Mouse (Mus musculus): ENCODE results near the gene Tctex1d4. TPM values are rescaled to one million over a fixed set of nuclear protein-coding genes. Genes with fewer than 3 reads are reported as not detected.
A peak's percentile ranks its signal among the peaks of the same experiment; 100 is the strongest.

Gene Tctex1d4
- 0.31 and 0.62 TPM in 2 replicates for total RNA-seq (2012; rRNA removed)
- 1 to 10 TPM in 1 of 2 experiments, not detected in 1; 1.3 TPM for polyA plus RNA-seq (2012; ENCODE audit: insufficient read depth in 1 of 2, insufficient read length in 2 of 2, low read depth in 1 of 2, low replicate concordance in 2 of 2, missing spikeins in 1 of 2)

DNA sequence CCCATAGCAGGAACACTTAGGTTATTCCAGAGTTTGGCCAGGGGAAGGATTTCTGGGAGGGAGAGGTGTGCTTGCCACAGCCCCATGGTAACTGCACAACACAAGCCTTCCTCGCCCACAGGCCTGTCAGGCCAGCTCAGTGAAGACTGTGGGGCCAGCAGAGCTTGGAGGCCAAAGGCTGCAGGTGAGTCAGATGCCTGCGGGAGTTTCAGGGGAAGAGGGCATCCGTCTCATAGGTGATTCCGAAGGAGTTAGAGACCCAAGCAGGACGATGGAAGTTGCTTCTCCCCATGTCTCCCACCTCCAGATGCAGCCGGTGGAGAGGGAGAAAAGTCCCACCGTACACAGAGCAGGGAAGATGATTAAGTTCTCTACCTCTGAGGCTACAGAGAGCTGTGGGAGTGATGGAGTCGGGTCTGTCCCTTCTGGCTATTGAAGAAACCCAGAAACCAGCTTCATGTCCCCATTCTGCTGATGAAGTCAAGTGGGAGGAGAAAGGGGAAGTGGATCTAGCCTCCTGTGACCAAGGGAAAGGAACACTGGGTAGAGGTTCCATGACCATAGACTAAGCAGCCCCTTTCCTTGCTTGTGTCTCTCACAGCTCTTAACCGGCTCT, at the start of gene Tctex1d4:
Gene Tctex1d4 (plus strand): TSS at position 120 of the 616 bp plus-strand sequence.
- peak; percentile 68 for DNase-seq (ENCODE audit: low read depth, low spot score)
- H3K4me1 ChIP-seq (ENCODE audit: control insufficient read depth in 1 of 2, insufficient read depth in 2 of 2, low read length in 2 of 2): peaks cover 5 to 30% of the 10 kb centered on the region in 2 experiments

DNA sequence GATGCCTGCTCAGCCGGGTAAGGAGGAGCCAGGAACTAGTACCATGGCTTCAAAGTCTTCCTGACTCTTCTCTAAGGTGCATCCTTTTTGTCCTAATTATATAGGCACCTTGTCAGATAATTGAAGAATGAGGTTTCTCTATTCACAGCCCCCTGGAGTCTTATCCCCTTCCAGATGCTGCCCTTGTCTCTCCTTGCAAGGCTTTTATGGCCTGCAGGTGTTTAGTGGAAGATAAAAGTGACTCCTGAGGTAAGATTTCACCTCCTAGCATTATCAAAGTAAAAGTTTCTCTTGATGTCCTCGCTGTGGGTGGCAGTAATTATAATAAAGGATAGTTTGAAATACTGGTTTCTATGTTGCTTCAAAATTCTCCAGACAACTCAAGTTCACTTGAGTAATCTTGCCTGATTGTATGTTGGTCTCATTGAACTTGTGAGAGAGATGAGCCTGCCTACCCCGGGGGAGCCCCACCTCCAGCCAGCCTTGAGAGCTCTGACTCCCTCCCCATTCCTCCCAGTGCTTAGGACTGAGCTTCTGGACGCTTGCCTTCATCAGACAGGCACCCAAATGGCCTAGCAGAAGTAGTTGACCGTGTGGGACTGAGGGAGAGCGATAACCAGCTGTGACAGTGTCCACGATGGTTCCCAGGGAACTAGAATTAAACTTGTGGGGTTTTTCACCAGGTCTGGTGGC, 38.5 kb upstream of the Tctex1d4 start:
- Histone ChIP-seq H3K9me3 (replicated peaks; ENCODE audit: insufficient read depth, low read length) (no peaks in the 10 kb centered on the region), H3K4me3 (ENCODE audit: control insufficient read depth in 1 of 2, insufficient read depth in 1 of 2, low read depth in 2 of 2, low read length in 2 of 2) (no peak overlapping the region), H3K27me3 (ENCODE audit: control insufficient read depth in 1 of 2, insufficient read depth in 2 of 2, low read length in 2 of 2) (no peaks in the 10 kb centered on the region; a peak in 1 of 4 replicates), H3K27ac (ENCODE audit: control insufficient read depth, low read depth, low read length) (no peak overlapping the region), H3K9ac (ENCODE audit: control insufficient read depth, low read depth, low read length, poor library complexity, severe bottlenecking) (no peak overlapping the region), H3K4me1 (ENCODE audit: control insufficient read depth in 1 of 2, insufficient read depth in 2 of 2, low read length in 2 of 2) (peaks cover 0 to 9% of the 10 kb centered on the region in 2 experiments; a peak in 2 of 4 replicates), H3K36me3 (ENCODE audit: control insufficient read depth in 1 of 2, insufficient read depth in 2 of 2, low read length in 2 of 2) (peaks cover 1 to 10% of the 10 kb centered on the region in 2 experiments), H3K79me2 (ENCODE audit: control insufficient read depth, insufficient read depth, low read length, poor library complexity) (no peaks in the 10 kb centered on the region)
- TF ChIP-seq EP300 (IDR thresholded peaks at IDR 0.05; ENCODE audit: low read depth in 1 of 2, low read length in 2 of 2) (peak; percentile 19 to 67; a peak in 3 of 4 replicates), TAL1 (IDR thresholded peaks at IDR 0.05; ENCODE audit: low read length) (peak; percentile 61), TCF12 (IDR thresholded peaks at IDR 0.05; ENCODE audit: low read depth, low read length) (peak; percentile 31; the same call in 1 of the 2 replicates), GATA1 (IDR thresholded peaks at IDR 0.05; ENCODE audit: low read depth, low read length) (peak; percentile 31; the same call in 1 of the 2 replicates), USF1 (IDR thresholded peaks at IDR 0.05; ENCODE audit: low read depth, low read length) (no peak)
- DNase-seq (ENCODE audit: low read depth, low spot score): peak; percentile 15

More for the DNA sequence above, at the start of gene Tctex1d4:
- Histone ChIP-seq H3K9me3 (replicated peaks; ENCODE audit: insufficient read depth, low read length) (no peaks in the 10 kb centered on the region), H3K4me3 (ENCODE audit: control insufficient read depth in 1 of 2, insufficient read depth in 1 of 2, low read depth in 2 of 2, low read length in 2 of 2) (peak within 1 kb of the TSS; percentile 7 to 20; a peak in 3 of 4 replicates), H3K27me3 (ENCODE audit: control insufficient read depth in 1 of 2, insufficient read depth in 2 of 2, low read length in 2 of 2) (no peaks in the 10 kb centered on the region), H3K36me3 (ENCODE audit: control insufficient read depth in 1 of 2, insufficient read depth in 2 of 2, low read length in 2 of 2) (peaks cover 0 to 27% of the 10 kb centered on the region in 2 experiments; a peak in 2 of 4 replicates), H3K79me2 (ENCODE audit: control insufficient read depth, insufficient read depth, low read length, poor library complexity) (no peaks in the 10 kb centered on the region; the same call in 1 of the 2 replicates), H3K27ac (ENCODE audit: control insufficient read depth, low read depth, low read length) (peak within 1 kb of the TSS; percentile 100), H3K9ac (ENCODE audit: control insufficient read depth, low read depth, low read length, poor library complexity, severe bottlenecking) (peak within 1 kb of the TSS; percentile 83)
- TF ChIP-seq MEF2A (IDR thresholded peaks at IDR 0.05; ENCODE audit: extremely low read depth, insufficient replicate concordance, low read depth, low read length, poor library complexity, severe bottlenecking): no peak
- no peak for TF ChIP-seq CTCF (IDR thresholded peaks at IDR 0.05 in 2 of 3, conservative IDR thresholded peaks at IDR 0.05 in 1 of 3; ENCODE audit: control insufficient read depth in 1 of 3, insufficient read depth in 1 of 3, low read depth in 2 of 3, low read length in 3 of 3, poor library complexity in 1 of 3, severe bottlenecking in 1 of 3)
- no peak for TF ChIP-seq USF2 (IDR thresholded peaks at IDR 0.05; ENCODE audit: borderline replicate concordance in 1 of 2, insufficient read depth in 1 of 2, low read depth in 1 of 2, low read length in 2 of 2)
- no peak for TF ChIP-seq TCF12 (IDR thresholded peaks at IDR 0.05; ENCODE audit: low read depth, low read length)
- TF ChIP-seq ZKSCAN1 (IDR thresholded peaks at IDR 0.05; ENCODE audit: low read depth, low read length): no peak; the same call in 1 of the 2 replicates
- no peak for TF ChIP-seq SIN3A (IDR thresholded peaks at IDR 0.05; ENCODE audit: low read length)

Measured in MEL (cell line).